ENCODE assay signal across 11 mouse cellular contexts in genomic region chr11:71440392-71440791, GRCm38 (mm10).
DNase-seq lines count a peak whose midpoint lies in the region; ATAC-seq and TF ChIP-seq lines count a peak whose summit lies in the region.
"Had no signal": no experiment of that assay in that cellular context is flagged by ENCODE, and none has a peak within 500 bp of the region (broad histone marks: within the 10 kb centered on the region; RNA-seq: fewer than 3 reads in every experiment).

No protein-coding gene starts in this region.

- 47% methylated on average over 10 of the region's 10 CpGs for WGBS in kidney, embryonic 14.5 days
- WGBS in kidney, adult 2 months = 57% methylated on average over 10 of the region's 10 CpGs
- WGBS in forebrain, embryonic 10.5 days = 49% methylated on average over 10 of the region's 10 CpGs
- WGBS in hindbrain, embryonic 15.5 days = 43% methylated on average over 10 of the region's 10 CpGs
- WGBS in neural tube, embryonic 12.5 days = 60% methylated on average over 10 of the region's 10 CpGs
- WGBS in lung, postnatal 0 days = 52% methylated on average over 10 of the region's 10 CpGs

- 0 out of 2 replicates have a peak, but pooled peaks cover 3% of the 10 kb centered on the region for H3K4me1 ChIP-seq in kidney, embryonic 14.5 days (ENCODE audit: control insufficient read depth, insufficient read depth, low read length)
- H3K4me1 ChIP-seq in kidney, adult 2 months (ENCODE audit: control insufficient read depth, insufficient read depth, low read length) = no peaks in the 10 kb centered on the region
- peaks cover 41% of the 10 kb centered on the region for H3K4me1 ChIP-seq in forebrain, embryonic 10.5 days
- peaks cover 28% of the 10 kb centered on the region for H3K4me1 ChIP-seq in hindbrain, embryonic 15.5 days (replicated peaks)
- H3K4me1 ChIP-seq in neural tube, embryonic 12.5 days = peaks cover 22% of the 10 kb centered on the region
- H3K4me1 ChIP-seq in lung, postnatal 0 days (ENCODE audit: insufficient read depth, low read depth, low read length) = no peaks in the 10 kb centered on the region

- H3K27me3 ChIP-seq in kidney, embryonic 14.5 days (ENCODE audit: control insufficient read depth, insufficient read depth, low read length) = peaks cover 3% of the 10 kb centered on the region; the same call in 1 of the 2 replicates
- H3K27me3 ChIP-seq in kidney, adult 2 months (replicated peaks; ENCODE audit: control insufficient read depth, insufficient read depth, low read length) = no peaks in the 10 kb centered on the region
- H3K27me3 ChIP-seq in forebrain, embryonic 10.5 days (ENCODE audit: poor library complexity, severe bottlenecking) = peaks cover 24% of the 10 kb centered on the region
- H3K27me3 ChIP-seq in hindbrain, embryonic 15.5 days = no peaks in the 10 kb centered on the region
- no peaks in the 10 kb centered on the region for H3K27me3 ChIP-seq in neural tube, embryonic 12.5 days (replicated peaks)
- no peaks in the 10 kb centered on the region for H3K27me3 ChIP-seq in lung, postnatal 0 days (replicated peaks; ENCODE audit: insufficient read depth, low read length)

- DNase-seq in kidney, adult 2 months = no peak
- no peak for DNase-seq in forebrain, embryonic 10.5 days (ENCODE audit: extremely low spot score, low spot score)
- no peak for DNase-seq in lung, postnatal 0 days (ENCODE audit: low spot score)
- no peak for DNase-seq in kidney, adult 9 months
- DNase-seq in frontal cortex, adult 2 months (ENCODE audit: extremely low spot score in 1 of 2, low spot score in 1 of 2) = no peak
- DNase-seq: gastrocnemius, postnatal 10 days; kidney, postnatal 25 days; thymus, postnatal 4 days had no signal

- no peak for TF ChIP-seq CTCF in kidney, adult 2 months (conservative IDR thresholded peaks at IDR 0.05; ENCODE audit: insufficient read depth, insufficient read length, low read depth, low read length)
- no peak for TF ChIP-seq CTCF in lung, postnatal 0 days (IDR thresholded peaks at IDR 0.05)

- TF ChIP-seq POLR2A in kidney, adult 2 months (IDR thresholded peaks at IDR 0.05; ENCODE audit: low read depth, low read length) = no peak

- TF ChIP-seq EP300 in lung, postnatal 0 days (IDR thresholded peaks at IDR 0.05) = no peak

- no peak for ATAC-seq in kidney, embryonic 14.5 days (ENCODE audit: low FRiP score, low TSS enrichment)
- no peak for ATAC-seq in hindbrain, embryonic 15.5 days (ENCODE audit: low FRiP score, low read depth)
- peak; percentile 11; the same call in 1 of the 2 replicates for ATAC-seq in neural tube, embryonic 12.5 days (ENCODE audit: low FRiP score, low read depth)
- ATAC-seq in lung, postnatal 0 days = no peak

- no peak overlapping the region for H3K27ac ChIP-seq in kidney, embryonic 14.5 days (ENCODE audit: low read depth, low read length)
- no peak overlapping the region for H3K27ac ChIP-seq in kidney, adult 2 months (ENCODE audit: insufficient read depth, low read depth, low read length)
- peak overlapping the region; percentile 80 for H3K27ac ChIP-seq in forebrain, embryonic 10.5 days
- H3K27ac ChIP-seq in hindbrain, embryonic 15.5 days (replicated peaks) = peak overlapping the region; percentile 63
- H3K27ac ChIP-seq in neural tube, embryonic 12.5 days = peak overlapping the region; percentile 26; the same call in 1 of the 2 replicates
- no peak overlapping the region for H3K27ac ChIP-seq in lung, postnatal 0 days (ENCODE audit: low read length)

- H3K4me3 ChIP-seq in kidney, embryonic 14.5 days (ENCODE audit: low read length) = no peak overlapping the region; the same call in 1 of the 2 replicates
- no peak overlapping the region for H3K4me3 ChIP-seq in kidney, adult 2 months (ENCODE audit: insufficient read depth, low read depth, low read length)
- peak overlapping the region; percentile 37 for H3K4me3 ChIP-seq in forebrain, embryonic 10.5 days
- no peak overlapping the region for H3K4me3 ChIP-seq in hindbrain, embryonic 15.5 days
- no peak overlapping the region for H3K4me3 ChIP-seq in neural tube, embryonic 12.5 days
- no peak overlapping the region for H3K4me3 ChIP-seq in lung, postnatal 0 days (ENCODE audit: low read depth, low read length)

- H3K36me3 ChIP-seq in kidney, embryonic 14.5 days (ENCODE audit: control insufficient read depth, insufficient read depth, low read length) = no peaks in the 10 kb centered on the region
- no peaks in the 10 kb centered on the region for H3K36me3 ChIP-seq in kidney, adult 2 months (ENCODE audit: control insufficient read depth, insufficient read depth, low read length)
- no peaks in the 10 kb centered on the region for H3K36me3 ChIP-seq in forebrain, embryonic 10.5 days (replicated peaks)
- H3K36me3 ChIP-seq in hindbrain, embryonic 15.5 days = no peaks in the 10 kb centered on the region
- H3K36me3 ChIP-seq in neural tube, embryonic 12.5 days = no peaks in the 10 kb centered on the region
- no peaks in the 10 kb centered on the region for H3K36me3 ChIP-seq in lung, postnatal 0 days (ENCODE audit: insufficient read depth, low read length)

- H3K9me3 ChIP-seq in kidney, embryonic 14.5 days (ENCODE audit: control insufficient read depth, low read length) = no peaks in the 10 kb centered on the region
- H3K9me3 ChIP-seq in forebrain, embryonic 10.5 days = no peaks in the 10 kb centered on the region
- no peaks in the 10 kb centered on the region for H3K9me3 ChIP-seq in hindbrain, embryonic 15.5 days
- no peaks in the 10 kb centered on the region for H3K9me3 ChIP-seq in neural tube, embryonic 12.5 days
- no peaks in the 10 kb centered on the region for H3K9me3 ChIP-seq in lung, postnatal 0 days (ENCODE audit: low read length)

- no peak overlapping the region for H3K9ac ChIP-seq in kidney, embryonic 14.5 days (ENCODE audit: low read depth, low read length)
- no peak overlapping the region for H3K9ac ChIP-seq in hindbrain, embryonic 15.5 days
- no peak overlapping the region for H3K9ac ChIP-seq in neural tube, embryonic 12.5 days
- H3K9ac ChIP-seq in lung, postnatal 0 days (replicated peaks; ENCODE audit: low read depth) = no peak overlapping the region

- peak overlapping the region; percentile 34; the same call in 1 of the 2 replicates for H3K4me2 ChIP-seq in kidney, embryonic 14.5 days (replicated peaks; ENCODE audit: low read depth, low read length)
- H3K4me2 ChIP-seq in hindbrain, embryonic 15.5 days = peak overlapping the region; percentile 41
- H3K4me2 ChIP-seq in neural tube, embryonic 12.5 days (replicated peaks) = peak overlapping the region; percentile 53
- H3K4me2 ChIP-seq in lung, postnatal 0 days (replicated peaks; ENCODE audit: low read depth, low read length) = no peak overlapping the region

Comparison
In these comparisons a context has a peak if more than half of its experiments do, and no peak if none do; other contexts are left out.
1. H3K27ac ChIP-seq: peak in forebrain, embryonic 10.5 days (single experiment), hindbrain, embryonic 15.5 days (single experiment) and neural tube, embryonic 12.5 days (single experiment); none in kidney, embryonic 14.5 days (single experiment), kidney, adult 2 months (single experiment) and lung, postnatal 0 days (single experiment).